In genomic region chr11:95024439-95025184, GRCm38 (mm10) we compare ENCODE assay signal across 9 mouse cellular contexts. TPM values are rescaled to one million over a fixed set of nuclear protein-coding genes. Genes with fewer than 3 reads are reported as not detected.
DNase-seq lines count a peak whose midpoint lies in the region; ATAC-seq and TF ChIP-seq lines count a peak whose summit lies in the region.
"Had no signal": no experiment of that assay in that cellular context is flagged by ENCODE, and none has a peak within 500 bp of the region (broad histone marks: within the 10 kb centered on the region; RNA-seq: fewer than 3 reads in every experiment).

No protein-coding gene starts in this region.

- 0 out of 2 replicates have a peak overlapping the region, but pooled peaks have one; percentile 26 for H3K27ac ChIP-seq in lung, postnatal 0 days (ENCODE audit: low read length)
- peak overlapping the region; percentile 50 for H3K27ac ChIP-seq in forebrain, postnatal 0 days (ENCODE audit: low read depth, low read length)

- peak; percentile 25 for ATAC-seq in lung, postnatal 0 days
- ATAC-seq in forebrain, postnatal 0 days = peak; percentile 28

- no peak for DNase-seq in lung, postnatal 0 days (ENCODE audit: low spot score)
- no peak for DNase-seq in lung, adult 18-20 months
- DNase-seq in cerebellum, adult 8-10 months = peak; percentile 92
- DNase-seq in forebrain, postnatal 0 days = peak; percentile 66
- peak; percentile 92 for DNase-seq in left cerebral cortex, postnatal 4 days
- DNase-seq in thymus, adult 18-20 months = no peak
- no peak for DNase-seq in heart, postnatal 14 days

- H3K27me3 ChIP-seq in lung, postnatal 0 days (replicated peaks; ENCODE audit: insufficient read depth, low read length) = no peaks in the 10 kb centered on the region
- H3K27me3 ChIP-seq in forebrain, postnatal 0 days (ENCODE audit: insufficient read depth, low read length) = no peaks in the 10 kb centered on the region

- no peaks in the 10 kb centered on the region for H3K4me1 ChIP-seq in lung, postnatal 0 days (ENCODE audit: insufficient read depth, low read depth, low read length)
- no peaks in the 10 kb centered on the region for H3K4me1 ChIP-seq in forebrain, postnatal 0 days (ENCODE audit: insufficient read depth)

- no peak overlapping the region for H3K4me2 ChIP-seq in lung, postnatal 0 days (replicated peaks; ENCODE audit: low read depth, low read length)
- no peak overlapping the region for H3K4me2 ChIP-seq in forebrain, postnatal 0 days (ENCODE audit: low read depth)

- intact Hi-C loops in left cerebral cortex, postnatal 4 days (cut with DNase I) = no loop called here
- intact Hi-C loops in heart, postnatal 14 days (cut with DNase I) = no loop called here

- no peaks in the 10 kb centered on the region for H3K9me3 ChIP-seq in lung, postnatal 0 days (ENCODE audit: low read length)
- H3K9me3 ChIP-seq in forebrain, postnatal 0 days (ENCODE audit: low read length) = no peaks in the 10 kb centered on the region

- no peak overlapping the region for H3K9ac ChIP-seq in lung, postnatal 0 days (replicated peaks; ENCODE audit: low read depth)
- no peak overlapping the region for H3K9ac ChIP-seq in forebrain, postnatal 0 days

- no peak for TF ChIP-seq CTCF in lung, postnatal 0 days (IDR thresholded peaks at IDR 0.05)
- TF ChIP-seq CTCF in forebrain, postnatal 0 days (IDR thresholded peaks at IDR 0.05; ENCODE audit: low read depth) = no peak

- H3K4me3 ChIP-seq in lung, postnatal 0 days (ENCODE audit: low read depth, low read length) = no peak overlapping the region
- no peak overlapping the region for H3K4me3 ChIP-seq in forebrain, postnatal 0 days (ENCODE audit: low read depth, low read length)

- TF ChIP-seq EP300 in lung, postnatal 0 days (IDR thresholded peaks at IDR 0.05) = no peak

- WGBS in lung, postnatal 0 days = 51% methylated on average over 29 of the region's 29 CpGs
- 40% methylated on average over 29 of the region's 29 CpGs for WGBS in forebrain, postnatal 0 days

- H3K36me3 ChIP-seq in lung, postnatal 0 days (ENCODE audit: insufficient read depth, low read length) = no peaks in the 10 kb centered on the region; the same call in none of the 2 replicates
- peaks cover 64% of the 10 kb centered on the region for H3K36me3 ChIP-seq in forebrain, postnatal 0 days (ENCODE audit: insufficient read depth)

RNA-seq across cellular contexts. Expression of gene Samd14, which starts 14.9 kb away (rescaled TPM):
- polyA plus RNA-seq in lung, postnatal 0 days (2015; fragmentation: Nextera tagmentation; extraction: Ambion mirVana) = 5.4 and 5.8 TPM in 2 replicates
- total RNA-seq in forebrain, postnatal 0 days (2014; rRNA removed) = 145 and 150 TPM in 2 replicates
- polyA plus RNA-seq in forebrain, postnatal 0 days (2015; fragmentation: Nextera tagmentation; extraction: Ambion mirVana) = 113 and 130 TPM in 2 replicates
- total RNA-seq in left cerebral cortex, postnatal 4 days (2021) = 100 to 1,000 TPM; 173 to 176 TPM
- total RNA-seq in heart, postnatal 14 days (2021) = 1 to 10 TPM; 2.2 TPM

RNA-seq across cellular contexts. Expression of gene Pdk2, which starts 16.5 kb away (rescaled TPM):
- polyA plus RNA-seq in lung, postnatal 0 days (2015; fragmentation: Nextera tagmentation; extraction: Ambion mirVana) = 39.3 and 51.1 TPM in 2 replicates
- 6.9 and 10.2 TPM in 2 replicates for total RNA-seq in forebrain, postnatal 0 days (2014; rRNA removed)
- polyA plus RNA-seq in forebrain, postnatal 0 days (2015; fragmentation: Nextera tagmentation; extraction: Ambion mirVana) = 31.9 and 38.1 TPM in 2 replicates
- total RNA-seq in left cerebral cortex, postnatal 4 days (2021) = 10 to 100 TPM; 21.4 to 22.2 TPM
- 100 to 1,000 TPM; 297 to 326 TPM for total RNA-seq in heart, postnatal 14 days (2021)

RNA-seq across cellular contexts. Expression of gene Ppp1r9b, which starts 33.8 kb away (rescaled TPM):
- 9.8 and 11.5 TPM in 2 replicates for polyA plus RNA-seq in lung, postnatal 0 days (2015; fragmentation: Nextera tagmentation; extraction: Ambion mirVana)
- 184 and 202 TPM in 2 replicates for total RNA-seq in forebrain, postnatal 0 days (2014; rRNA removed)
- 22.3 and 24.9 TPM in 2 replicates for polyA plus RNA-seq in forebrain, postnatal 0 days (2015; fragmentation: Nextera tagmentation; extraction: Ambion mirVana)
- total RNA-seq in left cerebral cortex, postnatal 4 days (2021) = 100 to 1,000 TPM; 273 to 276 TPM
- total RNA-seq in heart, postnatal 14 days (2021) = 10 to 100 TPM; 50.5 to 52.1 TPM

RNA-seq across cellular contexts. Expression of gene Sgca, which starts 48.5 kb away (rescaled TPM):
- 0.33 and 0.55 TPM in 2 replicates for polyA plus RNA-seq in lung, postnatal 0 days (2015; fragmentation: Nextera tagmentation; extraction: Ambion mirVana)
- total RNA-seq in forebrain, postnatal 0 days (2014; rRNA removed) = 0.15 TPM in 1 of 2 replicates, not detected in the other
- polyA plus RNA-seq in forebrain, postnatal 0 days (2015; fragmentation: Nextera tagmentation; extraction: Ambion mirVana) = 0.09 and 0.13 TPM in 2 replicates
- not detected for total RNA-seq in left cerebral cortex, postnatal 4 days (2021)
- 100 to 1,000 TPM; 135 to 139 TPM for total RNA-seq in heart, postnatal 14 days (2021)
- total RNA-seq: hematopoietic stem cell, adult 5-6 weeks had no signal
- polyA plus RNA-seq: liver, adult 2 months had no signal

RNA-seq across cellular contexts. Expression of gene Itga3, which starts 52.0 kb away (rescaled TPM):
- 44.3 and 63.1 TPM in 2 replicates for polyA plus RNA-seq in lung, postnatal 0 days (2015; fragmentation: Nextera tagmentation; extraction: Ambion mirVana)
- 12.3 and 23.5 TPM in 2 replicates for total RNA-seq in forebrain, postnatal 0 days (2014; rRNA removed)
- polyA plus RNA-seq in forebrain, postnatal 0 days (2015; fragmentation: Nextera tagmentation; extraction: Ambion mirVana) = 5.2 and 7.4 TPM in 2 replicates
- 10 to 100 TPM; 20.3 to 20.5 TPM for total RNA-seq in left cerebral cortex, postnatal 4 days (2021)
- total RNA-seq in heart, postnatal 14 days (2021) = 10 to 100 TPM; 13.5 to 15.6 TPM

Comparison
In these comparisons a context has a peak if more than half of its experiments do, and no peak if none do; other contexts are left out.
1. DNase-seq: peak in cerebellum, adult 8-10 months (single experiment), forebrain, postnatal 0 days (single experiment) and left cerebral cortex, postnatal 4 days (single experiment); none in lung, postnatal 0 days (single experiment), lung, adult 18-20 months (0 of 2), thymus, adult 18-20 months (0 of 2) and heart, postnatal 14 days (0 of 2).
2. RNA of gene Samd14, which starts 14.9 kb away (total RNA-seq): 173 to 176 TPM in left cerebral cortex, postnatal 4 days and 145 to 150 TPM in forebrain, postnatal 0 days; 2.2 TPM in heart, postnatal 14 days; every median in the first group is over 10 times any median in the second.
3. RNA of gene Pdk2, which starts 16.5 kb away (total RNA-seq): 297 to 326 TPM in heart, postnatal 14 days; 21.4 to 22.2 TPM in left cerebral cortex, postnatal 4 days and 6.9 to 10.2 TPM in forebrain, postnatal 0 days; every median in the first group is over 10 times any median in the second.